Mouse (Mus musculus) limb, embryonic 13.5 days (tissue): ENCODE measurements around the gene Gopc. TPM values are rescaled to one million over a fixed set of nuclear protein-coding genes. Genes with fewer than 3 reads are reported as not detected.

ENCODE experiments used
- ATAC-seq: fragments of 200-750 bp; cut with Nextera tagmentation; 2 replicates; pipeline ENCODE4 v1.8.0; 2017; ENCODE audit warnings: low read depth, moderate number of reproducible peaks, moderate TSS enrichment; ENCODE audit not compliant: low FRiP score
- H3K27ac ChIP-seq: fragments of 300-500 bp; sonication (generic); 2 replicates; pipeline ENCODE4 v1.5.1; 2015; ENCODE audit warnings: inconsistent platforms, mild to moderate bottlenecking, moderate library complexity
- H3K27me3 ChIP-seq: fragments of 300-500 bp; sonication (generic); 2 replicates; pipeline ENCODE4 v1.6.1; 2015; ENCODE audit warnings: mild to moderate bottlenecking, inconsistent platforms
- H3K36me3 ChIP-seq: fragments of 300-500 bp; sonication (generic); 2 replicates; pipeline ENCODE4 v1.6.1; 2015; ENCODE audit warnings: inconsistent platforms, mild to moderate bottlenecking, moderate library complexity
- H3K4me1 ChIP-seq: fragments of 300-500 bp; sonication (generic); 2 replicates; pipeline ENCODE4 v1.6.1; 2015; ENCODE audit warnings: inconsistent platforms
- H3K4me2 ChIP-seq: fragments of 300-500 bp; sonication (generic); replicated peaks from 2 replicates; pipeline ENCODE4 v1.6.1; 2015; ENCODE audit warnings: inconsistent platforms, mild to moderate bottlenecking, moderate library complexity
- H3K4me3 ChIP-seq: fragments of 300-500 bp; sonication (generic); 2 replicates; pipeline ENCODE4 v1.5.1; 2015; ENCODE audit warnings: moderate library complexity, mild to moderate bottlenecking, inconsistent platforms
- H3K9ac ChIP-seq: fragments of 300-500 bp; sonication (generic); 2 replicates; pipeline ENCODE4 v1.6.1; 2015; ENCODE audit warnings: mild to moderate bottlenecking, inconsistent platforms
- H3K9me3 ChIP-seq: fragments of 300-500 bp; sonication (generic); 2 replicates; pipeline ENCODE4 v1.6.1; 2016; ENCODE audit warnings: inconsistent platforms
- WGBS: fragments of 180-500 bp; shearing (Covaris S2); methylation state at CpG from one replicate; pipeline ENCODE4 v1.1.7; 2015; 5-methylcytosine and 5-hydroxymethylcytosine counted together
- polyA plus RNA-seq: library from polyadenylated mRNA; unstranded; fragments of >200 nt; fragmentation: Nextera tagmentation; extraction: Ambion mirVana; gene quantifications from 2 replicates; pipeline ENCODE4 v1.2.1, GENCODE M21; 2015

The Gopc gene
- polyA plus RNA-seq, 1 experiment from 2014 or later: 21.9 TPM

- WGBS: 63% methylated on average over 5 of the region's 5 CpGs
- Histone ChIP-seq H3K36me3 (no peaks in the 10 kb centered on the region; the same call in 1 of the 2 replicates), H3K4me3 (no peak overlapping the region), H3K9me3 (no peaks in the 10 kb centered on the region), H3K4me2 (no peak overlapping the region), H3K27me3 (no peaks in the 10 kb centered on the region), H3K4me1 (no peaks in the 10 kb centered on the region), H3K9ac (no peak overlapping the region), H3K27ac (no peak overlapping the region)
- no peak for ATAC-seq
Observed at GRCm38 (mm10) chr10:52287852-52288533, 93.9 kb downstream of the Gopc start.

Other genes starting within 250 kb of the Gopc start
- gene Ros1, start 186.9 kb downstream of the Gopc start, polyA plus RNA-seq: not detected in 2 replicates
- gene Dcbld1, start 148.5 kb downstream of the Gopc start, polyA plus RNA-seq: 20.2 and 22.0 TPM in 2 replicates
- not detected in 2 replicates for gene Gm26741, start 23.4 kb downstream of the Gopc start, polyA plus RNA-seq
- gene Nepn, start 6.8 kb upstream of the Gopc start, polyA plus RNA-seq: 0.13 TPM in 1 of 2 replicates, not detected in the other
- 16.3 and 17.4 TPM in 2 replicates for gene Nus1, start 35.4 kb upstream of the Gopc start, polyA plus RNA-seq